Mouse (Mus musculus) megakaryocyte progenitor cell, adult 5-6 weeks (primary cell): ENCODE results near the gene Fthl17f. TPM values are rescaled to one million over a fixed set of nuclear protein-coding genes. Genes with fewer than 3 reads are reported as not detected.
"Not testable (repeated sequence)": the region's sequence is repeated elsewhere in the genome, so short reads cannot be mapped to it uniquely, and the experiment has no call there.

ENCODE experiments used
- ATAC-seq: replicated peaks from 2 replicates; pipeline ENCODE4 v1.8.0; 2016; ENCODE audit warnings: mild to moderate bottlenecking, moderate TSS enrichment, inconsistent platforms; ENCODE audit not compliant: poor library complexity
- total RNA-seq, 2 experiments: library from RNA; stranded (forward) in 1 of 2; stranded (reverse) in 1 of 2; fragments of 157-497, 149-512 nt in 1 of 2; fragments of 200-1000 nt in 1 of 2; gene quantifications; 2 replicates each; pipeline versions ENCODE4 v1.2.3 to v1.2.4; 2015 to 2017

The Fthl17f gene
- total RNA-seq (2015) (not detected in 2 replicates), total RNA-seq (2017) (not detected in 2 replicates)

DNA sequence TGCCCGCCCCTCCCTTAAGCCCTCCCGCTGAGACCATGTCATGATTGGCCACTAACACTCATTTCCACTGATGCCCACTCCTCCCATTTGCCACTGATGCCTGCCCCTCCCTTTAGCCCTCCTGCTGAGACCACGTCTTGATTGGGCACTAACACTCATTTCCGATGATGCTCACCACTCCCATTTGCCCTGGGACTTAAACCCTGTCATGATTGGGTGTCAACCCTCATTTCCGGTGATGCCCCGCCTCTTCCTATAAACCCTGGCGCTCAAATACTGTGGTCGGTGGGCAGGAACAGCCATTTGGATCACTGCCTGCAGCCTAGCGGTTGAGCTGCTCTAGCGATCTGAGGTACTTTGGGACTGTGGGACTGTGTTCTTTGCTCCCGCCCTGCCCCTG lies at the start of gene Fthl17f:
Gene Fthl17f (plus strand): TSS at position 301 of the 400 bp plus-strand sequence.
- ATAC-seq, result not testable (repeated sequence)

GRCm38 (mm10) chrX:9016079-9016478 lies 46.7 kb upstream of the Fthl17f start:
- no peak for ATAC-seq

DNA sequence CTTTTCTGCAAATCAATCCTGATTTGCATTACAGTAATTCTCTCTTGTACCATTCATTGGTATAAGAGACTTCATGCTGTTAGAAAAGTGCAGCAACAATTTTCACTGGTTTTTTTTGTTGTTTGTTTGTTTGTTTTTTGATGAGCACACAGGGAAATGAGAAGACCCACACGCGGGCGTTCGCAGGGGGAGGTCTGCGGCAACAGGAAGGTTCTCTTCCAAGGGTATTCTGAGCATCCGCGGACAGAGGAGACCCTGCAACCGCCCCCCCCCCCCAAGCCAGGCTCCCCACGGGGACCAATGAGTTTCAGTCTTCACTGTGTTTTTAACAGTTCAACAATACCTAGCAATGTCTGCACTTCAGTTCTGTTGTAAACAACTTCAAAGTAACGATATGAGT lies 43.3 kb upstream of the Fthl17f start:
- no peak for ATAC-seq

GRCm38 (mm10) chrX:9033193-9033592 lies 29.6 kb upstream of the Fthl17f start, which contains the start of gene Fthl17e:
Gene Fthl17e, plus strand, starts transcription at chrX:9033493.
- not testable (repeated sequence) for ATAC-seq

- ATAC-seq, result peak; percentile 60
These were observed 21.2 kb upstream of the Fthl17f start for GRCm38 (mm10) chrX:9041611-9042010.

DNA sequence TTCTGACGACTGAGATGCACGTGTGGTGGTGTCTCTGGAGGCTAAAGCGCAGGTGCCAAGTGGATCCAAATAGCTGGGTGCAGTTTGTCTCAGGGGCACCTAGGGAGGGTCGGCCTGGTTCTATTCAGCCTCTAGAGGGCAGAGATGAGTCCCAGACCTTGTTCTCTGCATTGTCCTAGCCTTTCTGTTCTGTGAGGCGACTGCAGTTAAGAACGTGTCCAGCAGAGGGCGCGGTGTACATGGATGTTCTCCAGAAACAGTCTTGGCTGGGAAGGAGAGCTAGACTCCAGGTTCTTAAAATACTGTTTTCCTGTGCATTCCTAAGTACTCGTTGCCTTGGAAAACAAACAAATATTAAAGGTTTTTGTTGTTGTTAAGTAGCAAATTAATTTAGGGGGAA lies 1.9 kb upstream of the Fthl17f start:
- peak; percentile 70 for ATAC-seq

- no peak for ATAC-seq
These were observed 714 bp upstream of the Fthl17f start for GRCm38 (mm10) chrX:9062101-9062500.

GRCm38 (mm10) chrX:9077699-9078098 lies 14.9 kb downstream of the Fthl17f start:
- ATAC-seq, result peak; percentile 78

DNA sequence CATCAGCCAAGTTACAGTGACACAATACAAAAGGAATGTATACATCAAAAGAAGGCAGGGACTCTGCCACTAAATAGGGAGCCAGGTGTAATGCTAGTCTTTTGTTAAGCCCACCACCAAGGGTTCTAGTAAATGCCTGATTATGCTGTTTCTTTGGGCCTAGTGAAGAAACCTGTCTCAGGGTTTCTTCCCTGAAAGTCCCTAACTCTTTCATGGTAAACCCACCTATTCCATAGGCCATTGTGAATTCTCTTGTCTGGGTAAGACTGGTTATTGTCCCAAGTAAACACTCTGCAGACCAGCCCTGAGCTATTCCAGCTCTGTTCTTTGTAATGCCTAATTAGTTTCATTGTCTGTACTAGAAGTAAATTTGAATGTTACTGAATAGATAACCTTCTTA lies 32.3 kb downstream of the Fthl17f start:
- not testable (repeated sequence) for ATAC-seq

GRCm38 (mm10) chrX:9104262-9104661 lies 41.4 kb downstream of the Fthl17f start, which contains the start of gene 4930402K13Rik:
Gene 4930402K13Rik, plus strand, starts transcription at chrX:9104562.
- ATAC-seq, result no peak

GRCm38 (mm10) chrX:9110381-9110780 lies 47.6 kb downstream of the Fthl17f start:
- no peak for ATAC-seq

Other genes with a start within 250 kb of the Fthl17f start
- gene Gm6592, start 219.0 kb upstream of the Fthl17f start, total RNA-seq (2015), result not detected in 2 replicates
- gene Gm6592, start 219.0 kb upstream of the Fthl17f start, total RNA-seq (2017), result not detected in 2 replicates
- not detected in 2 replicates for gene Gm5751, start 188.8 kb upstream of the Fthl17f start, total RNA-seq (2015)
- gene Gm5751, start 188.8 kb upstream of the Fthl17f start, total RNA-seq (2017), result not detected in 2 replicates
- gene B630019K06Rik, start 170.6 kb upstream of the Fthl17f start, total RNA-seq (2015), result 0.79 and 1.3 TPM in 2 replicates
- 0.64 and 0.75 TPM in 2 replicates for gene B630019K06Rik, start 170.6 kb upstream of the Fthl17f start, total RNA-seq (2017)
- not detected in 2 replicates for gene Fthl17b, start 100.0 kb upstream of the Fthl17f start, total RNA-seq (2015)
- not detected in 2 replicates for gene Fthl17b, start 100.0 kb upstream of the Fthl17f start, total RNA-seq (2017)
- not detected in 2 replicates for gene Fthl17c, start 86.5 kb upstream of the Fthl17f start, total RNA-seq (2015)
- not detected in 2 replicates for gene Fthl17c, start 86.5 kb upstream of the Fthl17f start, total RNA-seq (2017)
- not detected in 2 replicates for gene Fthl17d, start 76.3 kb upstream of the Fthl17f start, total RNA-seq (2015)
- not detected in 2 replicates for gene Fthl17d, start 76.3 kb upstream of the Fthl17f start, total RNA-seq (2017)
- gene Fthl17e, start 29.5 kb upstream of the Fthl17f start, total RNA-seq (2015), result not detected in 2 replicates
- gene Fthl17e, start 29.5 kb upstream of the Fthl17f start, total RNA-seq (2017), result not detected in 2 replicates
- not detected in 2 replicates for gene 4930402K13Rik, start 41.5 kb downstream of the Fthl17f start, total RNA-seq (2015)
- not detected in 2 replicates for gene 4930402K13Rik, start 41.5 kb downstream of the Fthl17f start, total RNA-seq (2017)
- not detected in 2 replicates for gene Lancl3, start 136.9 kb downstream of the Fthl17f start, total RNA-seq (2015)
- 0.04 and 0.10 TPM in 2 replicates for gene Lancl3, start 136.9 kb downstream of the Fthl17f start, total RNA-seq (2017)
- not detected in 2 replicates for gene Gm14862, start 193.9 kb downstream of the Fthl17f start, total RNA-seq (2015)
- not detected in 2 replicates for gene Gm14862, start 193.9 kb downstream of the Fthl17f start, total RNA-seq (2017)
- 27.6 and 33.8 TPM in 2 replicates for gene Xk, start 209.7 kb downstream of the Fthl17f start, total RNA-seq (2015)
- 8.8 and 10.5 TPM in 2 replicates for gene Xk, start 209.7 kb downstream of the Fthl17f start, total RNA-seq (2017)
- gene H2al1m, start 220.7 kb downstream of the Fthl17f start, total RNA-seq (2015), result 2.3 TPM in 2 replicates
- gene H2al1m, start 220.7 kb downstream of the Fthl17f start, total RNA-seq (2017), result not detected in 2 replicates